Mouse (Mus musculus) CH12.LX (cell line): ENCODE measurements around the gene Tmem30c. TPM values are rescaled to one million over a fixed set of nuclear protein-coding genes. Genes with fewer than 3 reads are reported as not detected.

Source experiments
- DNase-seq: peaks from one replicate; pipeline ENCODE4 v3.0.0-alpha.2; 2013; ENCODE audit errors: extremely low read depth
- H3K27ac ChIP-seq: 2 replicates; pipeline ENCODE4 v1.5.1; 2012; ENCODE audit warnings: low read depth, mild to moderate bottlenecking, control low read depth, moderate library complexity; ENCODE audit not compliant: insufficient read depth
- H3K27me3 ChIP-seq: replicated peaks from 2 replicates; pipeline ENCODE3; 2012; ENCODE audit warnings: inconsistent platforms
- H3K36me3 ChIP-seq, 2 experiments: replicated peaks in 1 of 2; 2 replicates each; pipeline versions ENCODE3 to v1.6.1; 2012; ENCODE audit warnings: inconsistent platforms in 1 of 2, low read length in 1 of 2, mild to moderate bottlenecking in 1 of 2, mixed read lengths in 1 of 2, moderate library complexity in 1 of 2; ENCODE audit not compliant: control insufficient read depth in 1 of 2, insufficient read depth in 1 of 2
- H3K4me1 ChIP-seq, 2 experiments: 2 replicates each; pipeline ENCODE4 v1.6.1; 2012; ENCODE audit warnings: inconsistent platforms in 1 of 2, moderate library complexity in 1 of 2; ENCODE audit not compliant: insufficient read depth in 2 of 2, control insufficient read depth in 1 of 2
- H3K4me2 ChIP-seq: 2 replicates; pipeline ENCODE4 v1.6.1; 2012; ENCODE audit warnings: low read depth, mild to moderate bottlenecking, control low read depth; ENCODE audit not compliant: poor library complexity, insufficient read depth, severe bottlenecking
- H3K4me3 ChIP-seq, 3 experiments: fragments of 150-350 bp in 1 of 3; sonication (generic) in 1 of 3; replicated peaks in 1 of 3; 2 replicates each; pipeline versions ENCODE3 to v1.5.1; 2011 to 2012; ENCODE audit warnings: low read depth in 2 of 3, low read length in 2 of 3, mild to moderate bottlenecking in 2 of 3, moderate library complexity in 2 of 3, control low read depth in 1 of 3, improper control_type of control experiment in 1 of 3, inconsistent platforms in 1 of 3, mixed read lengths in 1 of 3; ENCODE audit not compliant: poor library complexity in 1 of 3
- H3K79me2 ChIP-seq: replicated peaks from 2 replicates; pipeline ENCODE4 v1.6.1; 2012; ENCODE audit warnings: mild to moderate bottlenecking, moderate library complexity; ENCODE audit not compliant: control insufficient read depth, poor library complexity, insufficient read depth, severe bottlenecking; ENCODE audit errors: extremely low read depth
- H3K9ac ChIP-seq: 2 replicates; pipeline ENCODE4 v1.6.1; 2012; ENCODE audit warnings: low read depth, mild to moderate bottlenecking, control low read depth, moderate library complexity; ENCODE audit not compliant: insufficient read depth
- H3K9me3 ChIP-seq: replicated peaks from 2 replicates; pipeline ENCODE3; 2012; ENCODE audit warnings: low read length, inconsistent platforms, mixed read lengths
- CHD1 ChIP-seq: IDR thresholded peaks from 2 replicates; pipeline ENCODE4 v1.6.1; 2012; ENCODE audit warnings: low read depth, low read length, improper control_type of control experiment, inconsistent platforms
- CTCF ChIP-seq, 2 experiments: IDR thresholded peaks in 1 of 2; conservative IDR thresholded peaks in 1 of 2; 2 replicates each; pipeline ENCODE4 v1.5.1; 2011 to 2012; ENCODE audit warnings: low read depth in 2 of 2, low read length in 2 of 2, improper control_type of control experiment in 1 of 2, inconsistent platforms in 1 of 2, mild to moderate bottlenecking in 1 of 2, moderate library complexity in 1 of 2
- ELF1 ChIP-seq: IDR thresholded peaks from 2 replicates; pipeline ENCODE4 v1.6.1; 2014; ENCODE audit warnings: low read depth, mild to moderate bottlenecking, inconsistent platforms, low read length, improper control_type of control experiment
- ETS1 ChIP-seq: conservative IDR thresholded peaks from 2 replicates; pipeline ENCODE4 v1.6.1; 2012; ENCODE audit warnings: low read depth, mild to moderate bottlenecking, inconsistent platforms, low read length, improper control_type of control experiment, moderate library complexity
- GABPA ChIP-seq: IDR thresholded peaks from 2 replicates; pipeline ENCODE4 v1.6.1; 2012; ENCODE audit warnings: low read depth, low read length, improper control_type of control experiment, inconsistent platforms; ENCODE audit not compliant: insufficient replicate concordance
- HCFC1 ChIP-seq: IDR thresholded peaks from 2 replicates; pipeline ENCODE4 v1.6.1; 2012; ENCODE audit warnings: low read depth, mild to moderate bottlenecking, inconsistent platforms, low read length, improper control_type of control experiment
- MAFK ChIP-seq: IDR thresholded peaks from 2 replicates; pipeline ENCODE4 v1.6.1; 2011; ENCODE audit warnings: low read length, improper control_type of control experiment; ENCODE audit not compliant: insufficient replicate concordance
- MAZ ChIP-seq: IDR thresholded peaks from 2 replicates; pipeline ENCODE4 v1.6.1; 2012; ENCODE audit warnings: low read depth, mild to moderate bottlenecking, inconsistent platforms, low read length, improper control_type of control experiment, moderate library complexity
- MEF2A ChIP-seq: IDR thresholded peaks from 2 replicates; pipeline ENCODE4 v1.6.1; 2014; ENCODE audit warnings: low read depth, mild to moderate bottlenecking, inconsistent platforms, low read length, improper control_type of control experiment, borderline replicate concordance
- MXI1 ChIP-seq: IDR thresholded peaks from 2 replicates; pipeline ENCODE4 v1.6.1; 2011; ENCODE audit warnings: mild to moderate bottlenecking, low read depth, low read length, improper control_type of control experiment
- NELFE ChIP-seq: IDR thresholded peaks from 2 replicates; pipeline ENCODE4 v1.6.1; 2011; ENCODE audit warnings: low read depth, low read length, improper control_type of control experiment
- NRF1 ChIP-seq: IDR thresholded peaks from 2 replicates; pipeline ENCODE4 v1.6.1; 2014; ENCODE audit warnings: low read depth, mild to moderate bottlenecking, inconsistent platforms, low read length, improper control_type of control experiment, moderate library complexity
- PAX5 ChIP-seq: IDR thresholded peaks from 2 replicates; pipeline ENCODE4 v1.6.1; 2012; ENCODE audit warnings: low read length, inconsistent platforms, mixed read lengths
- POLR2AphosphoS2 ChIP-seq: IDR thresholded peaks from 2 replicates; pipeline ENCODE4 v1.6.1; 2011; ENCODE audit warnings: low read depth, low read length, improper control_type of control experiment
- RCOR1 ChIP-seq: conservative IDR thresholded peaks from 2 replicates; pipeline ENCODE4 v1.6.1; 2012; ENCODE audit warnings: low read depth, mild to moderate bottlenecking, inconsistent platforms, low read length, improper control_type of control experiment
- SMC3 ChIP-seq: IDR thresholded peaks from 2 replicates; pipeline ENCODE4 v1.6.1; 2011; ENCODE audit warnings: low read depth, low read length, improper control_type of control experiment
- USF1 ChIP-seq: IDR thresholded peaks from 2 replicates; pipeline ENCODE4 v1.6.1; 2014; ENCODE audit warnings: low read depth, mild to moderate bottlenecking, inconsistent platforms, low read length, improper control_type of control experiment
- ZNF384 ChIP-seq: IDR thresholded peaks from 2 replicates; pipeline ENCODE4 v1.6.1; 2012; ENCODE audit warnings: low read depth, low read length, improper control_type of control experiment, inconsistent platforms
- dilution Hi-C: fragments of 300-500 bp; cut with MboI; formaldehyde crosslinking; loops from 2 replicates; pipeline ENCODE4 v1.14.3; 2020; ENCODE audit warnings: low sequenced_read_pairs; ENCODE audit not compliant: extremely low pct_unique_long_range_greater_than_20kb, extremely low pct_ligation_motif_present
- in situ Hi-C: fragments of 300-500 bp; cut with MboI; formaldehyde crosslinking; loops from 3 replicates; pipeline ENCODE4 v1.14.3; 2019; ENCODE audit warnings: low sequenced_read_pairs, low pct_ligation_motif_present, low pct_unique_long_range_greater_than_20kb, mixed read lengths
- polyA plus RNA-seq: library from polyadenylated mRNA; unstranded; fragments of >175 nt; gene quantifications from 2 replicates; pipeline ENCODE4 v1.2.1, GENCODE M21; 2012; ENCODE audit warnings: low read depth; ENCODE audit not compliant: insufficient read length
- total RNA-seq, 2 experiments: library from RNA; depleted of rRNA; stranded (reverse); fragments of 300-350 nt in 1 of 2; fragments of >200 nt in 1 of 2; gene quantifications; 2 replicates each; pipeline ENCODE4 v1.2.3; 2012 to 2014

Tmem30c gene
- total and polyA plus RNA-seq, 3 experiments = 0.07 to 0.16 TPM; not detected in 1

GRCm38 (mm10) chr16:57332301-57332700, 39.6 kb upstream of the Tmem30c start:
- Histone ChIP-seq H3K27ac (no peak overlapping the region), H3K79me2 (no peaks in the 10 kb centered on the region), H3K9me3 (no peaks in the 10 kb centered on the region), H3K4me2 (no peak overlapping the region), H3K4me1 (peaks cover 4 to 20% of the 10 kb centered on the region in 2 experiments), H3K27me3 (no peaks in the 10 kb centered on the region), H3K9ac (no peak overlapping the region), H3K36me3 (peaks cover 0 to 2% of the 10 kb centered on the region in 2 experiments), H3K4me3 (no peak overlapping the region)
- dilution Hi-C loops (no loop called here), in situ Hi-C loops (no loop called here)
- no peak for DNase-seq
- TF ChIP-seq ELF1 = no peak
- TF ChIP-seq POLR2AphosphoS2 = no peak
- no peak for TF ChIP-seq MAZ
- TF ChIP-seq ETS1 = no peak
- no peak for TF ChIP-seq NRF1
- TF ChIP-seq CHD1 = no peak
- TF ChIP-seq NELFE = no peak
- no peak for TF ChIP-seq GABPA

GRCm38 (mm10) chr16:57330111-57330510, 37.4 kb upstream of the Tmem30c start:
- no peaks in the 10 kb centered on the region for H3K4me1 ChIP-seq
- no peaks in the 10 kb centered on the region for H3K27me3 ChIP-seq
- in situ Hi-C loops = no loop called here
- H3K36me3 ChIP-seq = peaks cover 0 to 2% of the 10 kb centered on the region in 2 experiments
- no peak overlapping the region for H3K4me2 ChIP-seq
- H3K27ac ChIP-seq = no peak overlapping the region
- dilution Hi-C loops = no loop called here
- no peaks in the 10 kb centered on the region for H3K9me3 ChIP-seq
- no peak for DNase-seq
- H3K9ac ChIP-seq = no peak overlapping the region
- TF ChIP-seq GABPA (no peak), USF1 (no peak), MEF2A (no peak), POLR2AphosphoS2 (no peak), SMC3 (no peak), HCFC1 (no peak), RCOR1 (no peak), ZNF384 (no peak), PAX5 (no peak), CTCF (conservative IDR thresholded peaks at IDR 0.05 in 1 of 2, IDR thresholded peaks at IDR 0.05 in 1 of 2; ENCODE audit: low read depth in 2 of 2, low read length in 2 of 2) (no peak), MXI1 (no peak), MAFK (no peak)
- H3K4me3 ChIP-seq = no peak overlapping the region
- H3K79me2 ChIP-seq = no peaks in the 10 kb centered on the region
